Mouse (Mus musculus): Measurements from ENCODE around the gene Dppa1.
A peak's percentile ranks its signal among the peaks of the same experiment; 100 is the strongest.

DNA sequence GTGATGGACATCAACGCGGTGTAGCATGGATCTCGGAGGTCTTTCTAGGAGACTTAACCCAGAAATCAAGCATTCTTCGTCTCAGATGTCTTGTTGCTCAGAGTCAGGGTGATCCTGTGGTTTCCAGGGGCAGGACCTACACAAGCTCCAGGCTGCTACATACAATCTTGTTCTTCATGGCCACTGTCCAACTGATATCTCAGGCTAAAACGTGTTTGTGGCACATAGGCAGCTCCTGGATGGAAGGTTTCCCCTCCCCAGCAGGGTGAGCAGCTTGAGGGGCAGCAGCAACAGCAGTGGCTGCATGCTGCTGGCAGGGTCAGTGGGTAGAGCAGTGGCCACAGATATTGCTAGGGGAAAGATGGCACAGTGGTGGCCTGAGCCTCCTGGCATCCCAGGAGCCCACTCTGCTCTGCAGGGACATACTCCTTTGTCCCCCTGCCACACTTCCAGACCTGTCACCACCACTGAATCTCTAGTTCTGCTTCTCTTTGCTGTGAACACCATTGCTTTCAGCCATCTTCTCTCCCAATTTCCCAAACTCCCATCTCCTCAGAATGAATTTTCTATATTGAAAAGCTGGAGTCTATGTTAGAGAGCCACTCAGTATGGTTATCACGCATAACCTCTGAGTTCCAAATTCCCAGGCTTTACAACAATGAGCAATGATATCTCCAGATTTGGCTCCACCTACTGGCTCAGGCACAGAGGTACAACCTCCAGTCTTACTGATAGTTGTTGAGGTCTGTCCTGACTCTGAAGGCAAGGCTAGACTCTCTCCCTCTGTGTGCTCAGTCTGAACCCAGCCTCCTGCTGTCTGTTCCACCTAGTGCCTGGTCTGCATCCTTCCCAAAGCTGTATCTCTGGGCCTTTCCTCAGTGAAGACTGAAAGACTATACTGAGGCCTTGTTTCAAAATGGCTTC, 36.8 kb upstream of the Dppa1 start:
- TF ChIP-seq CTCF (IDR thresholded peaks at IDR 0.05 in 2 of 3, conservative IDR thresholded peaks at IDR 0.05 in 1 of 3; ENCODE audit: control insufficient read depth in 1 of 3, insufficient read depth in 1 of 3, low read depth in 2 of 3, low read length in 3 of 3, poor library complexity in 1 of 3, severe bottlenecking in 1 of 3): peak; percentile 46 to 72 (median 46)
- no peak for TF ChIP-seq GATA1 (IDR thresholded peaks at IDR 0.05; ENCODE audit: low read depth, low read length)
- no peak for TF ChIP-seq CHD1 (IDR thresholded peaks at IDR 0.05; ENCODE audit: low read depth, low read length)
- TF ChIP-seq ELF1 (IDR thresholded peaks at IDR 0.05; ENCODE audit: low read depth, low read length): no peak
- no peak for TF ChIP-seq POLR2A (IDR thresholded peaks at IDR 0.05; ENCODE audit: control insufficient read depth in 1 of 2, insufficient read depth in 1 of 2, low read depth in 1 of 2, low read length in 2 of 2, poor library complexity in 1 of 2)
- TF ChIP-seq MXI1 (IDR thresholded peaks at IDR 0.05; ENCODE audit: low read depth, low read length): no peak
- no peak for TF ChIP-seq TAL1 (IDR thresholded peaks at IDR 0.05; ENCODE audit: low read length)
- no peak for TF ChIP-seq RCOR1 (IDR thresholded peaks at IDR 0.05; ENCODE audit: low read depth, low read length)
- TF ChIP-seq ZC3H11A (IDR thresholded peaks at IDR 0.05; ENCODE audit: low read depth, low read length): peak; percentile 43
- TF ChIP-seq ZKSCAN1 (IDR thresholded peaks at IDR 0.05; ENCODE audit: low read depth, low read length): no peak
- TF ChIP-seq MAFK (IDR thresholded peaks at IDR 0.05; ENCODE audit: borderline replicate concordance, low read depth, low read length): no peak
- no peak for TF ChIP-seq ETS1 (IDR thresholded peaks at IDR 0.05; ENCODE audit: low read depth, low read length)
- TF ChIP-seq TBP (IDR thresholded peaks at IDR 0.05; ENCODE audit: low read depth, low read length): no peak

Data from MEL (cell line).